Mouse (Mus musculus) kidney, embryonic 14.5 days (tissue): ENCODE data around the gene Mpl. TPM values are rescaled to one million over a fixed set of nuclear protein-coding genes. Genes with fewer than 3 reads are reported as not detected.

Source experiments
- ATAC-seq: fragments of 200-750 bp; cut with Nextera tagmentation; 2 replicates; pipeline ENCODE4 v1.8.0; 2017; ENCODE audit warnings: moderate number of reproducible peaks, mild to moderate bottlenecking, moderate TSS enrichment, moderate library complexity; ENCODE audit not compliant: low FRiP score, low TSS enrichment
- H3K27ac ChIP-seq: fragments of 300-500 bp; sonication (generic); 2 replicates; pipeline ENCODE4 v1.5.1; 2014; ENCODE audit warnings: low read depth, mild to moderate bottlenecking, low read length, moderate library complexity, mixed read lengths
- H3K27me3 ChIP-seq: fragments of 300-500 bp; sonication (generic); 2 replicates; pipeline ENCODE4 v1.6.1; 2014; ENCODE audit warnings: mild to moderate bottlenecking, low read length; ENCODE audit not compliant: control insufficient read depth, insufficient read depth
- H3K36me3 ChIP-seq: fragments of 300-500 bp; sonication (generic); 2 replicates; pipeline ENCODE4 v1.6.1; 2014; ENCODE audit warnings: low read length, mixed read lengths; ENCODE audit not compliant: control insufficient read depth, insufficient read depth
- H3K4me1 ChIP-seq: fragments of 300-500 bp; sonication (generic); 2 replicates; pipeline ENCODE4 v1.6.1; 2014; ENCODE audit warnings: low read length, mixed read lengths; ENCODE audit not compliant: control insufficient read depth, insufficient read depth
- H3K4me2 ChIP-seq: fragments of 300-500 bp; sonication (generic); replicated peaks from 2 replicates; pipeline ENCODE4 v1.6.1; 2014; ENCODE audit warnings: low read depth, mild to moderate bottlenecking, low read length
- H3K4me3 ChIP-seq: fragments of 300-500 bp; sonication (generic); 2 replicates; pipeline ENCODE4 v1.5.1; 2014; ENCODE audit warnings: mild to moderate bottlenecking, low read length
- H3K9ac ChIP-seq: fragments of 300-500 bp; sonication (generic); 2 replicates; pipeline ENCODE4 v1.6.1; 2014; ENCODE audit warnings: low read depth, mild to moderate bottlenecking, low read length, moderate library complexity
- H3K9me3 ChIP-seq: fragments of 300-500 bp; sonication (generic); 2 replicates; pipeline ENCODE4 v1.6.1; 2016; ENCODE audit warnings: low read length; ENCODE audit not compliant: control insufficient read depth
- WGBS: fragments of 180-500 bp; shearing (Covaris S2); extraction: QIAGEN DNeasy Blood & Tissue Kit; methylation state at CpG from one replicate; pipeline ENCODE4 v1.1.7; 2014; 5-methylcytosine and 5-hydroxymethylcytosine counted together
- polyA plus RNA-seq: library from polyadenylated mRNA; unstranded; fragments of >200 nt; fragmentation: Nextera tagmentation; extraction: Ambion mirVana; gene quantifications from 2 replicates; pipeline ENCODE4 v1.2.1, GENCODE M21; 2014

The Mpl gene
- polyA plus RNA-seq, 1 experiment from 2014 or later: 0.23 TPM

DNA sequence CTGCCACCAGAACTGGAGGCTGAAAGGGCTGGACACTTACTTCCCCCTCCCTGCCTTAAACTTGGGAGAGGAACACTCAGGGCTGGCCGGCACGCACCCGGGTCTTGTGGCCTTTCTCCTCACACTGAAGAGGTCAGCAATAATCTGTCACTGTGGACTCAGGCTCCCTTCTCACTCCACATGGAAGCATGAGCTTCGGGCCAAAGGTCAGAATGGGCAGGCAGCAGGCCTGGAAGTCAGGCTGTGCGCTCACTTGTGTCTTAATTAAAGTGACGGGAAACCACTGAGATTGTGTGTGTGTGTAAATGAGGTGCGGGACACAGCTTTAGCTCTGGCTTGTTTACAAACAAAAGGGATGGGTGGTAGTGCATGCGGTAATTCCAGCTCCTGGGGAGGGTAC is 25.0 kb downstream of the Mpl start:
- Histone ChIP-seq H3K4me3 (no peak overlapping the region), H3K4me1 (peaks cover 40% of the 10 kb centered on the region), H3K4me2 (no peak overlapping the region), H3K36me3 (peaks cover 56% of the 10 kb centered on the region), H3K27me3 (no peaks in the 10 kb centered on the region), H3K9ac (no peak overlapping the region), H3K9me3 (no peaks in the 10 kb centered on the region), H3K27ac (no peak overlapping the region)
- 72% methylated on average over 8 of the region's 8 CpGs for WGBS
- ATAC-seq: no peak

DNA sequence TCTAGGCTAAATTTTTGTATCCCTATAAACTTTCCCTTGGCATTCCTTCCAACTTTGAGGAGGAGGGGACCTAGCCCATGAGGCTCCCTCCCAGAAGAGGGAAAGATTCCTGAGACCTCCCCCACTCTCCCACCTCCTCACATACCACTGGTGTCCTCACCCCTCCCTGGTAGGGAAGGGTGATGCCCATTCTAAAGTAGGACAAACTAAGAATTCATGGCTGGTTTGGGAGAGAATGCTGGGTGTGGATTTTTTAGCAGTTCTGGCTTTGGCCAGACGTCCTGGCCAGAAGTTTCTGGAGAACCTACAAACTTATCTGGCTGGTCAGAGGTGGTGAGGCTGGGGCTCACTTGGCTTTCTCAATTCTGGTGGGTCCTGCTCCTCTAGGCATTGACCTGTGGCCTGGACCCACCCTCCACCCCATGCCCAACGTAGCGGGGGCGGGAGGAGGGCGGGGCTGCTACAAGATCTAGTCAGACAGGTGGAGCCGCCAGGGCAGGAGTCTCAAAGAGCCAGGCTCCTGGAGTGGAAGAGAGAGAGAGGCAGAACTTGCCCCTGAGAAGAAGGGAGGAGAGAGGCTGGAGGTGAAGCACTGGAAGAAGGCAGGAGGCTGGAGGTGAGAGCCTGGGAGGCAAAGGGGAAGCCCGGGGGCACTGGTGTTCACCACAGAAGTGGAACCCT is 28.0 kb downstream of the Mpl start:
- Histone ChIP-seq H3K4me3 (peak overlapping the region; percentile 72; the same call in 1 of the 2 replicates), H3K4me2 (peak overlapping the region; percentile 79), H3K36me3 (peaks cover 44% of the 10 kb centered on the region), H3K9ac (peak overlapping the region; percentile 77; the same call in 1 of the 2 replicates), H3K27ac (peak overlapping the region; percentile 48; the same call in 1 of the 2 replicates), H3K4me1 (peaks cover 25% of the 10 kb centered on the region), H3K9me3 (no peaks in the 10 kb centered on the region), H3K27me3 (no peaks in the 10 kb centered on the region)
- ATAC-seq: no peak
- 42% methylated on average over 7 of the region's 7 CpGs for WGBS

DNA sequence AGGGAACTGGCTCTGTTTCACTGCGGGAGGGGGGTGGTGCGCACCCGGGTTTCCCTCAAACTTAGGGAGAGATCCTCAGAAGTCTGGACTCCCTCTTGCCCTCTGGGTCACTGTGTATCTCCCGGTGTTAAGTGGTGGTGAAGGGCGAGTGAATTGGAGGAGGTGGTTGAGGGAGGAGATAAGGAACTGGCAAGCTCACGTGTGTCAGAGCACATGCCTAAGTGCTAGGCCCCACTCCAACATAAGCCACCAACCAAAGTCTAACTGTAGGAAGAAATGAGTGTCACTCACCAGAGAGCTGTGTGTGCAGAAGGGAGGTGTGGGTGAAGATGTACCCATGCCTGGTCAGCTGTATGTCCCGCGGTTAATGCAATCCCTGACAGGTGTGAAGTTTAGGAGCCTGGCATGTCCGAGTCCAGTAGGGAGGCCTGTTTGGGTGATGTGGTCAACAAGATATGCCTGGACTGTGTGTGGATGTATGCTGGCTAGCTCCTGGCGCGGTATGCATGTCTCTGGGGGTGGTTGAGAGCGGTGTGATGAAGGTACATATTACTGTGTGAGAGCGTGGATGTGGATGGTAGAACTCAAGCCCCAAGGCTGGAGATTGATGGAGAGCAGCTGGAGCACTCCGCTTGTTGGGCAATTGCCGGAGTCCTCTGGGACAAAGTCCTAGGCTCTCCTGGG is 28.6 kb downstream of the Mpl start:
- peak overlapping the region; percentile 79 for H3K4me2 ChIP-seq
- no peaks in the 10 kb centered on the region for H3K27me3 ChIP-seq
- peak overlapping the region; percentile 72 for H3K4me3 ChIP-seq
- ATAC-seq: peak; percentile 12; the same call in 1 of the 2 replicates
- H3K9me3 ChIP-seq: no peaks in the 10 kb centered on the region
- peak overlapping the region; percentile 48; the same call in 1 of the 2 replicates for H3K27ac ChIP-seq
- H3K4me1 ChIP-seq: peaks cover 25% of the 10 kb centered on the region
- H3K9ac ChIP-seq: peak overlapping the region; percentile 77
- peaks cover 37% of the 10 kb centered on the region for H3K36me3 ChIP-seq
- 35% methylated on average over 15 of the region's 15 CpGs for WGBS

DNA sequence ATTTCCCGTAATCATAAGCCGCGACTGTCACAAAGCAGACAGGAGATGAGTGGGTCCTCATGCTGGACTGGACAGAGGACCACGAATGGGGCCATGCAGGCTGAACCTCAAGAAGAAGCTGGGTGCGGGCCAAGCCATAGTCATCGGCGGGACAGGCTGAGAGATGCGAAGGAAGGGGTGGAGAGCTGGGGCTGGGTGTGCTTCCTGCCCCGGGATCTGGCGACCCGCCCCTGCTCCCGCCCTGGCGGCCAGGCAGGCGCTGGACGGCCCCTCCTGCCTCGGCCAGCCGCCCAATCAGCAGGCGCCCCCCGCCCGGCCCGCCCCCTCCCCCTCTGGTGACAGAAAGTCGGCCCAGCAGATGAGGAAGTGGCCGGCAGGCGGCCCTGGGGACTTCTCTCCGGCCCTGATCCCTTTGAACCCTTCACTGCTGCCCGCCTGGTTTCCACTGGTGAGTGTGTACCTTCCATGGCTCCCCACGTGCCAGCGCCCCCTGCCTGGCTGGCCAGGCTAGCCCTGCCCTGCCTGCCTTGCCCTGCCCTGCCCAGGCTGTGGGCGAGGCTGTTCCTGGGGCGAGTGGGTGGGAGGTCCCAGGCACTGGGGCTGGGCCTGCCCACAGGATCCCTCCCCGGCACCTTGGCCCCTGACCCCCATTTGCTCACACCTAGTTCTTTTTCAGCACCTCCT is 29.4 kb downstream of the Mpl start, which contains the start of gene Elovl1:
Gene Elovl1 (plus strand): TSS at position 326 of the 684 bp plus-strand sequence.
- peak within 1 kb of the TSS; percentile 79 for H3K4me2 ChIP-seq
- H3K27ac ChIP-seq: peak within 1 kb of the TSS; percentile 80
- peaks cover 29% of the 10 kb centered on the region for H3K36me3 ChIP-seq
- no peaks in the 10 kb centered on the region for H3K27me3 ChIP-seq
- peak within 1 kb of the TSS; percentile 72 for H3K4me3 ChIP-seq
- peak; percentile 96 for ATAC-seq
- H3K9ac ChIP-seq: peak within 1 kb of the TSS; percentile 77
- H3K9me3 ChIP-seq: no peaks in the 10 kb centered on the region
- WGBS: 0% methylated on average over 27 of the region's 31 CpGs
- peaks cover 25% of the 10 kb centered on the region for H3K4me1 ChIP-seq

DNA sequence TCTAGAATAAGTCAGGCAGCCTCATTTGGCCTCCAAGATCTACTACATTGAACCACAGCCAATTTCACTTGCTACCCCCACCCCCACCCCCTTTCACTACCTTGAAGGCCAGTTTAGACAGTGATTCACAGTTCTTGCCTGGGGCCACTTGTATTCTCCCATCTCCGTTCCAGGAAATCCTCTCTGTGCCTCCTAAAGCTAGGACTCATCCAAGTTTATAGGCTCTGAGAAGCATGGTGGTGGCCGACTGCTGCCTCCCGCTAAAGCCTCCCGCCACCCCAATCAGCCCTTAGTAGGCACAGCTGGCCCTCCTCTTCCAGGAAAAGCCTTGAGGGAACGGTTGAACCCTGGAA is 29.9 kb downstream of the Mpl start:
- H3K4me2 ChIP-seq: peak overlapping the region; percentile 79
- WGBS: 1% methylated on average over 5 of the region's 5 CpGs
- peak overlapping the region; percentile 77 for H3K9ac ChIP-seq
- ATAC-seq: no peak; the same call in 1 of the 2 replicates
- H3K4me3 ChIP-seq: peak overlapping the region; percentile 72
- no peaks in the 10 kb centered on the region for H3K27me3 ChIP-seq
- peaks cover 25% of the 10 kb centered on the region for H3K4me1 ChIP-seq
- peak overlapping the region; percentile 80 for H3K27ac ChIP-seq
- peaks cover 24% of the 10 kb centered on the region for H3K36me3 ChIP-seq
- H3K9me3 ChIP-seq: no peaks in the 10 kb centered on the region

DNA sequence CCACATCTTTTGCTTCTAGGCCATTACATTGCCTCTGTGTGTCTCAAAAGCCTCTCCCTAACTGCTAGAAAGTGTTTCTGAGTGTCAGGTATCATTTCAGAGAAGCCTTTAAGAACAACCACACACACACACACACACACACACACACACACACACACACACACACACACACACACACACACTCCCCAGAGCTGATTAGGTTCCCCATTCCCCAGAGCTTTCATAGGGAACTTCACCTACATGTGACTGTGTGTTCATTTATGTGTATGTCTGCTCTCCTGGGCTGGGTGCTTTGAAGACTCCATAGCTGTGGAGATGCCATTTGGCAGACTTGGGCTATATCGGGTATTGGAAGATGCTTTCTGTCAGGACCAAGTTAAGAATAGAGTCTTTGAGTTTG is 31.9 kb downstream of the Mpl start:
- H3K36me3 ChIP-seq: peaks cover 12% of the 10 kb centered on the region
- no peak overlapping the region for H3K27ac ChIP-seq
- H3K9me3 ChIP-seq: no peaks in the 10 kb centered on the region
- 96% methylated on average over 1 of the region's 1 CpGs for WGBS
- no peak overlapping the region for H3K4me2 ChIP-seq
- peaks cover 25% of the 10 kb centered on the region for H3K4me1 ChIP-seq
- no peaks in the 10 kb centered on the region for H3K27me3 ChIP-seq
- ATAC-seq: no peak
- H3K9ac ChIP-seq: no peak overlapping the region
- H3K4me3 ChIP-seq: no peak overlapping the region

DNA sequence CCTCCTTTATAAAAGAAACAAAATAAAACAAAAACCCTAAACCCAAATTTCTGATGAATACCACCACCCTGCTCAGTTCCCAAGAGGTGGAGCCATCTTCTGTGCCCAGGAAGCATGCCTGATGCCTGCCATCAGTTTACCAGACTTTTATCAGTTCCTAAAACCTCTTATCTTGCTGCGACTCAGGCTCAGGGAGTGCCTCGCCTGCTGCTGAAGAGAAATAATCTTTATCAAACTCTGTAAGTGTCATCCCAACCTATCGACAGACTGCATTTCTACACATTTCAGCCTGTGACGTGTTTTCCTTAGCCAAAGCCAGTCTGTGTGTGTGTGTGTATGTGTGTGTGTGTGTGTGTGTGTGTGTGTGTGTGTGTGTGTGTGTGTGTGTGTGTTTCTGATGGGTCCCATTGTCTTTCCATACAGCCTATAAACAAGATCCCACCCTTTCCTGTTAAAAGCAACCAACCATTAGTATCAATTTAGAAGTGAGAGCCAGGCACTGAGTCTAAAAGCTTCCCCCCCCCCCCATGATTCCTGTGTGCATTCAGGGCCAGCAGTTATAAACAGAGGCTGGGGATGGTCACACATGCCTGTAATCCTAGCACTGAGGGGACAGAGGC is 32.7 kb downstream of the Mpl start:
- peaks cover 20% of the 10 kb centered on the region for H3K4me1 ChIP-seq
- H3K36me3 ChIP-seq: peaks cover 13% of the 10 kb centered on the region
- H3K4me3 ChIP-seq: no peak overlapping the region
- no peak overlapping the region for H3K9ac ChIP-seq
- no peaks in the 10 kb centered on the region for H3K9me3 ChIP-seq
- no peak overlapping the region for H3K4me2 ChIP-seq
- H3K27me3 ChIP-seq: no peaks in the 10 kb centered on the region
- ATAC-seq: no peak
- no peak overlapping the region for H3K27ac ChIP-seq
- 91% methylated on average over 4 of the region's 4 CpGs for WGBS

DNA sequence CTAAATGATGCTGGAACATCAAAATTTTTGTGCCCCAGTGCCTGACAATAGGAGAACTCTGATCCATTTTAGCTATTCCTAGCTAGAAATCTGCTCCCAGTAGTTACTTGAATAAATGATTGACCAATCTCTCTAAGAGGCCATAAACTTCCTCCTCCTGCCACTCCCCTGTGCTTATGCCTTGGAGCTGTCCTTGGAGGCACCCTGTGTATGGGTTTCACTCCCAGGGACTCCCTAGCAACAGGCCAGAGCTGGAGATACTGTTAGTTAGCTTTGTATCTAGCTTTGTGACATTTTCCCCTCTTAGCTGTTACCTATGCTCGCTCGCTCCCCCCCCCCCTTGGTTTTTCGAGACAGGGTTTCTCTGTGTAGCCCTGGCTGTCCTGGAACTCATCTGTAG is 35.9 kb downstream of the Mpl start:
- Histone ChIP-seq H3K27me3 (no peaks in the 10 kb centered on the region), H3K4me2 (no peak overlapping the region), H3K27ac (no peak overlapping the region), H3K4me3 (no peak overlapping the region), H3K9me3 (no peaks in the 10 kb centered on the region), H3K4me1 (no peaks in the 10 kb centered on the region), H3K36me3 (peaks cover 31% of the 10 kb centered on the region), H3K9ac (no peak overlapping the region)
- no peak for ATAC-seq
- 96% methylated on average over 3 of the region's 3 CpGs for WGBS
